Mouse (Mus musculus) small intestine, adult 2 months (tissue): ENCODE results near the gene Dpf3.

Experiments
- CTCF ChIP-seq: fragments of 200-500 bp; IDR thresholded peaks from 2 replicates; pipeline ENCODE4 v1.5.1; 2012; ENCODE audit warnings: low read depth, mild to moderate bottlenecking, control low read depth, inconsistent platforms, low read length, moderate library complexity, mixed read lengths; ENCODE audit not compliant: insufficient replicate concordance, insufficient read length; ENCODE audit errors: extremely low read depth
- POLR2A ChIP-seq: fragments of 200-500 bp; IDR thresholded peaks from 2 replicates; pipeline ENCODE4 v1.6.1; 2012; ENCODE audit warnings: low read depth, mild to moderate bottlenecking, control low read depth, inconsistent platforms, low read length, moderate library complexity

GRCm38 (mm10) chr12:83298358-83298757, 189.2 kb downstream of the Dpf3 start:
- TF ChIP-seq POLR2A (no peak), CTCF (no peak)
